Mouse (Mus musculus) E14TG2a.4 (cell line): ENCODE data around the gene Olfr1375.

Experiments used
- CTCF ChIP-seq: conservative IDR thresholded peaks from 2 replicates; pipeline ENCODE4 v1.5.1; 2014; ENCODE audit warnings: low read length
- NANOG ChIP-seq: IDR thresholded peaks from 2 replicates; pipeline ENCODE4 v1.6.1; 2014; ENCODE audit warnings: borderline replicate concordance, low read length, mixed read lengths
- POU5F1 ChIP-seq: IDR thresholded peaks from 2 replicates; pipeline ENCODE4 v1.6.1; 2014; ENCODE audit warnings: low read length, borderline replicate concordance

DNA sequence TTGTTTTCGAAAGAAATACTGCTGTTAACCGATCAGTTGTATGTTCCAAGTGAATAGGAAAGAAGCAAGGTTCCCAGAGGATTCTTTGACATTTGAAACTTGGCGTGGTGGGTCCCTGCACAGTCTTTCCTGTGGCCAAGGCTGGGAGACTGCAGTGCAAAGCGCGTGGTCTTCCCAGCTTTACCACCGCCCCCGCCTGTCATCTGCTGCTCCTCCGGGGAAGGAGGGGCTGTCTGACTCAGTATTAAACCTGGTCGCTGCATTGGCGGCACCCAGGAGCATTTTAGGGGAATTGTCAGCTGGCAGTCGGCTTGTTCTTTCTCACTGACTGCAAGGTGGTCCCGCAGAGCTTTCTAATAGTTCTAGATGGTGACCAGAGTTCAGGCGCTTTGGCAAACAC, 37.4 kb downstream of the Olfr1375 start:
- no peak for TF ChIP-seq NANOG
- TF ChIP-seq CTCF = no peak
- TF ChIP-seq POU5F1 = no peak
